Mouse (Mus musculus) bone marrow macrophage, adult 2 months (primary cell): ENCODE data around the gene Vill.

Experiments
- CTCF ChIP-seq: IDR thresholded peaks from 2 replicates; pipeline ENCODE4 v1.5.1; 2012; ENCODE audit warnings: low read depth, mild to moderate bottlenecking, low read length, moderate library complexity
- POLR2A ChIP-seq: IDR thresholded peaks from 2 replicates; pipeline ENCODE4 v1.6.1; 2012; ENCODE audit warnings: mild to moderate bottlenecking, low read depth, low read length, borderline replicate concordance

DNA sequence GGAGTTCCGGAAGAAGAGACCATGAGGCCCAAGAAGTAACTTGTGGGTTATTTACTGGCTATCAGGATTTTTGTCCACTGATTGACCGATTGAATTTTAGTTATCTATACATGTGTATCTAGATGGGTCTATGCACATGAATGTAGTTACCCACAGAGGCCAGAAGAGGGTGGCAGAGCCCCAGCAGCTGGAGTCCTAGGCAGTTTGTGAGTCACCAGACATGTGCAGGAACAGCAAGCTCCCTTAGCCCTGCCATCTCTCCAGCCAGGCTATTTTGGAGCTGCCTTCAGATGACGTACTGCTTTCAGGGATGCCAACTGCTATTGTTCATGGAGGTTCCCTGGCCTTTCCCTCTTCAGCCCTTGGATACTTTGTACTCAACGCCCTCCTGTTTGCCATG is 55.0 kb downstream of the Vill start:
- 0 out of 2 replicates have a peak, but pooled peaks have one; percentile 26 for TF ChIP-seq CTCF
- TF ChIP-seq POLR2A, result no peak
